ENCODE assay signal across 9 mouse cellular contexts in the genomic region with DNA sequence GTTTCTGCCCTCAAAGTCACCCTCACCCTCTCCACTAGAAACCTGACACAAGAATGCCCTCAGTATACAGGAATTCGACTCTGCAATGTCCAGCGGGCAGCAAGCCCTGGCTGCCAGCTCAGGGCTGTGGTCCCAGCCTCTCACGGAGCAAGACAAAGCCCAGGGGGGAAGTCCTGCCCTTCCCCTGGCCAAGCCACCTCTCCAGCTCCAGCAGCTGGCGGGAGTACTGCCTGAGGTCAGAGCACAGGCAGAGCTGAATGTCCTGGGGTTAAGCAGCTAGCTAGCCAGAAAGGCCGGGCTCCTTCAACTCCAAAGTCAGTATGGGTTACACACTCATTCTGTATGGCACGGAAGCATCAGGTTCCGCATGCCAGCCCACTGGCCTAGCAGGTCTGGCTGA.
A peak's percentile ranks its signal among the peaks of the same experiment; 100 is the strongest.
DNase-seq lines count a peak whose midpoint lies in the region; ATAC-seq and TF ChIP-seq lines count a peak whose summit lies in the region.
"Had no signal": no experiment of that assay in that cellular context is flagged by ENCODE, and none has a peak within 500 bp of the region (broad histone marks: within the 10 kb centered on the region; RNA-seq: fewer than 3 reads in every experiment).

No protein-coding gene starts in this region.

- DNase-seq in adrenal gland, adult (ENCODE audit: inconsistent age in 2 of 2, low spot score in 1 of 2), result peak; percentile 19 to 58
- no peak for DNase-seq in adrenal gland, adult 18-20 months (ENCODE audit: low spot score in 2 of 2)
- DNase-seq in gastrocnemius, postnatal 14 days, result peak; percentile 67
- peak; percentile 58 for DNase-seq in kidney, adult 11 months
- peak; percentile 59 for DNase-seq in lung, postnatal 10 days
- DNase-seq in layer of hippocampus, adult 2 months (ENCODE audit: low spot score in 2 of 2), result no peak
- DNase-seq in spleen, postnatal 10 days (ENCODE audit: low spot score in 2 of 2), result no peak

- no peak for TF ChIP-seq CTCF in layer of hippocampus, adult 2 months (conservative IDR thresholded peaks at IDR 0.05)

- intact Hi-C loops in gastrocnemius, postnatal 14 days (cut with DNase I; ENCODE audit: low total_unique reads), result no loop called here

- ATAC-seq in activated CD4-positive, CD25-positive, alpha-beta regulatory T cell, adult 4 months, result no peak
- ATAC-seq: intestine, postnatal 0 days had no signal

- H3K27ac ChIP-seq in layer of hippocampus, adult 2 months, result no peak overlapping the region

- H3K4me3 ChIP-seq in layer of hippocampus, adult 2 months, result no peak overlapping the region

Comparison
In these comparisons a context has a peak if more than half of its experiments do, and no peak if none do; other contexts are left out.
1. DNase-seq: peak in adrenal gland, adult (2 of 2), gastrocnemius, postnatal 14 days (single experiment), kidney, adult 11 months (single experiment) and lung, postnatal 10 days (single experiment); none in adrenal gland, adult 18-20 months (0 of 2), layer of hippocampus, adult 2 months (0 of 2) and spleen, postnatal 10 days (0 of 2).